Mouse (Mus musculus): ENCODE measurements around the gene Rad9b.
"Not testable (repeated sequence)": the region's sequence is repeated elsewhere in the genome, so short reads cannot be mapped to it uniquely, and the experiment has no call there.

The Rad9b gene

DNA sequence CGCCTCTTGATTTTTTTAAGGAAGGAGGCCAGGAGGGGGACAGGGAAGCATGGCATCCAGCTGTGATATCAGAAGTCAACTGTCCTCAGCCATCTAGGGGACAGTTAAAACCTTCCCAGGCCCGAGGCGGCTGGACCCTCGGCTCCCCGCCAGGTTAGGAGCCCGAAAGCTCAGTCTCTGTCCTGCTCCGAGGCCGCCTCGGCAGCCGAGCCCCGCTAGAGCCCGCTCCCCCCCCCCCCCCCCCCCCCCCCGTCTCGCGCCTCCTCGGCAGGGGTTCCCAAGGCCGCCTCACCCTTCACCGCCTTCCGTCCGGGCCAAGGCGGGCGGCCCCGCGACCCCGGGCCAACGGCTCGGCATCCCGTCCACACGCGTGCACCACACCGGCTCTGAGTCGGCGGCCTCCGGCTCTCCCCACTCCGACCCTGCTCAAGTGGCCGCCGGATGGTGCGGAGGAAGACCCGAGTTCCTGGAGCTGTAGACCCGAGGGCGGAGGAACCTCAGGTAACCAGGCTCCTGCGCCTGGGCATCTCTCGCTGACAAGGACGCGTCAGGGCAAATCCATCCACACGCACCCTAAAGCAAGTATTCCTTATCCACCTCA, 17.7 kb upstream of the Rad9b start, which contains the start of gene Gpn3:
Gene Gpn3 (plus strand): TSS at position 286 of the 601 bp plus-strand sequence.
- no peak for DNase-seq (ENCODE audit: low spot score)

DNA sequence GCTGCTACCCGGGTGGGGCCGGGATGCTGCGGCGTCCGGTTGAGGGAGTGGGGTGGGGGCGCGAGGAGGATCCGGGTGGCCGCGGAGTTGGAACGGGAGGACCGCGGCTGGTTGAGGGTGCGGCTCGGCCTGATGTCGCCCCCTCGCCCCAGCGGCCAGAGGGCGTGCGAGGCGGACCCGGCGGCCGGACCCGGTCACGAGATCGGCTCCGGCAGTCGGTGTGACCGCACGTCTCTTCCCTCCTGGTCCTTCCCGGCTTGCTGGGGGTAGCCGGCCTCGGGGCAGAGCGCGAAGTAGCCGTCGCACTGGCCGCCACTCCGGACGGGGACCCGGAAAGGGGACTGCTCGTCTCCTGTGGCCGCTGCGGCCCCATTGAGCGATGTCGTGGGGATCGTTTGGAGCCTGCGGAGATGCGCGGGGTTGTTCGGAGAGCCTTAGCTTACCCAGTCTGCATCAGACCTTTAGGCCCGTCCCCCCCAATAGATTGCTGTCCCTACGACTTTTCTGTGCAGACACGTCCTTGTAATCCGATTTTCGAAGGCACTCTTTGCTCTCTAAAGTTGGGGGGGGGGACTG, 547 bp upstream of the Rad9b start:
- no peak for DNase-seq (ENCODE audit: low spot score)

DNA sequence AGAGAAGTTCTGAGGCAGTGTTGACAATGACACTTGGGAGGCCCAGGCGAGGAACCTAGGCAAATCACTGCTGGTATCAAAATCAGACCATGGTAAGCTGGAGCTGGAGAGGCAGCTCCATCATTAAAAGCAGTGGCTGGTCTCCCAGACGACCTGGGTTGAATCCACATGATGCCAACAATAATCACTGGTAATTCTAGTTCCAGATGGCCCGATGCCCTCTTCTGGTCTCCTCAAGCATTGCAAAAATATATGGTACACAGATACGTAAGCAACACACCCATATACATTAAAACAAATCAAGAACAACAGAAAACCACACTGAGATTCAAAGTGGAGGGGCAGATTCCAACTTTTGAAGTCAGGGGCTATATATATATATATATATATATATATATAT, 8.3 kb downstream of the Rad9b start:
- DNase-seq (ENCODE audit: low spot score) = no peak

DNA sequence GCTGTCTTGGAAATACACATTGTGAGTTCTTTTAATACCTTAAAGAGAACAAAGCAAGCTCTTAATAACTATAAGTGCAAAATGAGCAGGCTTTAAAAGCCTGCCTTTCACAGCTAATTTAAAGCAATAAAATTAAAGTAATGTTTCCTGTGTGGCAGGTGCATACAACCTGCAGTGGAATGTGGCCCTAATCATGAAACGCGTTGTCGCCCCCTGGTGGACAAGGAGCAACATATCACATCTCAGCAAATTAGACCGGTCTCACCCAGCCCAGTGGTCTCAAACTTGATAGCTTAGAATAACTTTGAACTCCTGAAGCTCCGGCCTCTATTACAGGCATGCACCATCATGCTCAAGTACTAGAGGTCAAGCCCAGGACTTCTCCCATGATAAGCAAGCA, 9.8 kb downstream of the Rad9b start:
- DNase-seq (ENCODE audit: low spot score) = no peak

DNA sequence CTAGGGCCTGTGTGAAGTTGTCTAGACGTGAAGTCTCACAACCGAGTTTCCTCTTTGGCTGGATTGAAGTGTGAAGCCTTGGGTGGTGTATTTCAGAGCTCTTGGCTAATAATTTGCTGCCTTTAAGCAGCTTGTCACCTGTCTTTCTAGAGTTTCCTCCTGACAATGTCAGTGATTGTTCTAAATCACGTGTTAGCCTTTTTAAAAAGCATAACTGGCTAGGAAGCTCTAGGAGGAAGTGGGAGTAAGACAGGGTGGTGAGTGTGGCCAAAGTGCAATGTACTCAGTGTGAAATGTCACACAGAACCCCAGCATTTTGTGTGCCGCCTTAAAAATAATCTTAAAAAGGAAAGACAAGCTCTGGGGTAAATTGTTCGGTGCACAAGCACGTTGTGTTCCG, 10.3 kb downstream of the Rad9b start:
- no peak for DNase-seq (ENCODE audit: low spot score)

DNA sequence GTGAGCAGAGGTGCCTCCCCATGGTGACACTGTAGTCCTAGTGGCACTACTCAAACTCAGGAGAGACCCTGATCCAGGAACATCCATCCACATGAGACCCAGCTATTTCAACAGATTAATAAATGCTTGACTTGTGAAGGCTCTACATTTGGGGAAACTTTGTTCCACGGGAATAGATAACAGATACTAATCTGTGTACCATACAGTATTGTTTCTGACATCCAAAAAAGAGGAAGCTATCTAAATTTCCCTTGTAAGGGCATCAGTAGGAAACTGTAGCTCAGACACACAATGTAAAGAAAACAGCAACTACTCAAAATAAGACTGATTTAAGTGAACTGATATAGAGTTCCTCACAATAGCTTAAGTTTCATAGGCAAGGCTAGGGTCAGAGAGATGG, 11.2 kb downstream of the Rad9b start:
- no peak for DNase-seq (ENCODE audit: low spot score)

DNA sequence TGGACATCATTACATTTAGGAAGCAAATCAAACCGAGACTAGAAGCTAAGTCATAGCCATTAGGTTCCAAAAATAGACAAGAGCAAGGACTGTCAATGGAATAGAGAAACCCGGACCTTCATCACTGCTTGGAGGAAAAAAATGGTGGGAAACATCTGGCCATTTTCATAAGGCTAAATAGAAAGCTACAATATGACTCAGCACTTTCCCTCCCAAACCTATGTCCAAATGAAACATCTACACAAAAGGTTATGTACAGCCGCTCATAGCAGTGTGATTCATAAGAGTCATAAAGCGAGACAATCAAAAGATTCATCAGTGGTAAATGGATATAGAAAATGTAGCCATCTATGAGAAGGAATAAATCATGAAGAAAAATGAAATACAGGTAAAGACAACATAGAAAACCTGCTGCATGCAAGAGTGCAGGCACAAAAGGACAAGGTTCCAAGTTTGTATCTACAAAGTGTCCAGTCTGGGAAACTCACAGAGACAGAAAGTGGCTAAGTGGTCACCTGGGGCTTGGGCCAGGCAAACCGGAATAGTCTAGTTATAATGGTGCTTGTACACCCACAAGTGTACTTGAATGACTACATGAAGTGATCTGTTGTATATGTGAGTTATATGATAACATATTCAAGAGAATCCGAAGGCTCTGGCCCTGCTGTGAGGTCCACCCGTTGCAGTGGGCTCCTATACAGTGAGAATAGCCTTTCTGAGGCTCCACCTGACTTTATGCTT, 17.3 kb downstream of the Rad9b start:
- no peak for DNase-seq (ENCODE audit: low spot score)

DNA sequence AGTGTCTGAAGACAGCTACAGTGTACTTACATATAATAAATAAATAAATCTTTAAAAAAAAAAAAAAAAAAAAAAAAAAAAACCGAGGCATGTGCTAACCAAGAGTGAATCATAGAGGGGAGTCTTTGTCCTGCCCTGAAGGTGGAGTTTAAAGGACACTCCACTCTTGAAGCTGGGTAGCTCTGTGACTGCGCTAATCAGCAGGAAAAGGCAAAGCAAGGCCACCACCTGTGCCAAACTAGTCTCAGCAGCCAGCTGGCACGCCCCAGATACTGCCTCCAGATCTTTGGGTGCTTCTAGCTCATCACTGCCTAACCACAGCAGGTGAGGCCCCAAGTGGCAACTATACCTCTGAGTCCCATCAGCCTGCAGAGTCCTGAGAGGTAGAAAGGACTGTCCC, 19.4 kb downstream of the Rad9b start:
- no peak for DNase-seq (ENCODE audit: low spot score)

DNA sequence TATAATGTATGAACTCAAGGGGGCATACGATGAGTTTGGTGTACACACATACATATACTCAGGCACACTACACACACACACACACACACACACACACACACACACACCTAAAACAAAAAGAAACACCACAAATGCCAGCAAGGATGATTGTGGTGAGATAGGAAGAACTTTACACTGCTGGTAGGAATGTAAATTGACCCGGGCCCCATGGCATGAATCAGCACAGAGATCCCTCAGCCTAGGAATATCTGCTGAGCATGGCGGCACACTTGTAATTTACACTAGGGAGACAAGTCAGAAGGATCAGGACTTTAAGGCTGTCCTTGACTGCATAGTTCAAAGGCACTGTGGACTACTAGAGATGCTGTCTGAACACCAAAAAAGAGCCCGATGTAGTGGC, 23.8 kb downstream of the Rad9b start:
- DNase-seq (ENCODE audit: low spot score) = no peak

DNA sequence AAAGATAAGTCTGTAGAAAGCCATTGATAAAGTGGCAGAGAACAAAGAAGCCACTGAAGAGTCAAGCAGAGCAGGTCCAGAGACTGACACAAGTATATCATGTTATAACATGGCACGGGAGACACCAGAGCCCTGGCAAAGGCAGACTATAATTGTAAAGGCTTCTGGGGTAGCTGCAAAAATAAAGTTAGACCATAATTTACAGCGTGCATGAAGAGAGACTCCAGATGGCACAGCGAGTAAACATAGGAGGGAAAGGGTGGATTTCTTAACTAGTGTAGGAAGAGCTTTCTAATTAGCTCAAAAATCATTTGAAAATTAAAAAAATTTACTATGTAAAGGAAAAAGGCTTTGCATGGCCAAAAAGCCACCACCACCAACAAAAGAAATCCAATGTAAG, 26.8 kb downstream of the Rad9b start:
- DNase-seq (ENCODE audit: low spot score) = no peak

DNA sequence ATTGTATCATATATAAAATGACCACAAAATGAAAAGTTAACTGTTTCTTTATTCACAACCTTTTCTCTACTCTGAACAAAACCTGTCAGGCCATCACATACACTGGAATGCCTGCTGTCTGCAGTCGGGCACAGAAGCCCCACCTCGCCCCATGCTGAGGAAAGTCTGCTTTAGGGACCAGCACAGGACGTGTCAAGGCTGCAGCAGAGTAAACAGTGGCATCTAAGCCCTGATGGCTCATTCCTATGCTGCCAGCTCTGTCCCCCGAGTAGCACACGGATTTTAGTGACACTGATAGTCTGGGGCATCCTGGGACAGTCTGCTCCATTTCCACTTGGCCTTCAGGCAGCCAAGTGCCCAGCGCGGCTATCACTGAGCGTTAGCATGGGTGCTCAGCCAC, 28.6 kb downstream of the Rad9b start:
- no peak for DNase-seq (ENCODE audit: low spot score)

DNA sequence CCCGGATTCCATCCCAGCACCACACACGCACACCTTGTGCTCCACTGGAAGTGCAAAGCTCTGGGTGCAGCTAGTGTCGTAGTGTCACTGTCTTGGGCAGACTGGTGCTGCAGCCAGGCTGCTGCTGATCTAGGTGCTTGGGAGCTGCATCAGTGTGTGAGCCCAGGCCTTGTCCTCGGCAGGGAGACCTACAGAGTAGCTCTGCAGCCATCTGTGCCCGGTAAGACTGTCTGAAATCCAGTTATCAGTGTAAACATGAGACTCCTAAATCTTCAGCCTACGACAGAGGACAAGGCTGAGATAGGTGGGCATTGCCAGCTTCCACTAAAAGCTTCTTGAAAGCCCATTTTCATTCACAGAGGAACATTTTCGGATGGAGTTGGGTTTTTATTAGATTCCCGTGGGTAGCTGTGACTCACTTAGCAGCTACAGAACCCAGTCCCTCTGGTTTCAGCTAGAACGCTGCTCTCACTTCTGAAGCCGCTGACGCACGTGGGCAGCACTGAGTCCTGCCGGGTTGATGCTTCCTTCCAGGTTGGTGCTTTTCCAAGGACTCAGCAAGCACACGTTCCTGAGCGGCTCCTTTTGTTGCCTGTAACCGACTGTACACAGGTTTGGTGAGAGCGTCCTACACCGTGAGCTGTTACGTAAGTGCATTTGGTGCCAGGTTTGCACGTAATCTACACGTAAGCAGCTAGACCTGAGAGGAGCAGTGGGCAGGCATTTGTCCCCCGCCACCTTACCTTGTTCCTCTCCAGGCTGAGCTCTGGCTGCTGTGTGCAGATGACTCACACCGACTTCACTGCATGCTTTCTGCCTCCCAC, 29.2 kb downstream of the Rad9b start:
- DNase-seq (ENCODE audit: low spot score) = peak; percentile 84

DNA sequence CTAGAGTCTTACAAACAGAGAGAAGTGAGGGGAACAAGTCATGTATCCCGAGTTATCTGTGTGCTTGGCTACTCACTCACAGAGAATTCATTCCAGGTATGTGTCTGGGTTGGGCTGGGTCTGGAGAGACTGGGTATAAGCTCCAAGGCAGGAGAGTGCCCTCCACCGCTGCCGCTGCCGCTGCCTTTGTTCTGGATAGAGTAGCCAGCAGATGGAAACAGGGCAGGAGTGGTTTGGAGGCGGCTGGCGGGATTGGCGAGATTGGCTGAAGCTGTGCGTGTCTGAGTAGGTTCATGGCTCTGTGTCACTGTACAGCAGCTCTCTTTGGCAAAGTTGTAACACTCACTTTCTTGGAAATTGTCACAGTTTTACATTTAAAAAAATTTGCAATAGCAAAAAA, 30.5 kb downstream of the Rad9b start:
- DNase-seq (ENCODE audit: low spot score) = no peak

DNA sequence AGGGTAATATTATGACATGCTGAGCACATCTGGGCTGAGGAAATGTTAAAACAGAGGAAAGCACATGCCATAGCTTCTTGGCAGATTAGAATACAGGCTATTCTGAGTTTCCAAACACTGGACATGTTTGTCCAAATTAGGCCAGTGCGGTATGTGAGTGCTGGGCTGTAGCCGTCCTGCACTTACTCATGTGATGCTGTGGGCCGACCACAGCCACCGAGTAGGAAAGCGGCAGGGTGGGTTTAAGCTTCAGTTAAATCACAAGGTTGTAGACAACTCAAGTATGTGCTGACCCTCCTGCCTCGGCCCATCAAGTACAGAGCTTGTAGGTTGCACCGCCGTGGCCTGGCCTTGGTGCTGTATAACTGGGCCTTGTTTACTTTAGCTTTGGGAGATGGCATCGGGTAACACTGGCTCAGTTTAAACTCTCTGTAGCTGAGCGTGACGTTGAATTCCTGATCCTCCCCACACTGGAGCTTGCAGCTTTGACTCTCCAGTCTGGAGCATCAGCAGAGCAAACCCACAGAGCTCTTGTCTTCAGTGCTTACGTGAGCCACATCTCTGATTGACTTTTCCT, 33.7 kb downstream of the Rad9b start:
- no peak for DNase-seq (ENCODE audit: low spot score)

DNA sequence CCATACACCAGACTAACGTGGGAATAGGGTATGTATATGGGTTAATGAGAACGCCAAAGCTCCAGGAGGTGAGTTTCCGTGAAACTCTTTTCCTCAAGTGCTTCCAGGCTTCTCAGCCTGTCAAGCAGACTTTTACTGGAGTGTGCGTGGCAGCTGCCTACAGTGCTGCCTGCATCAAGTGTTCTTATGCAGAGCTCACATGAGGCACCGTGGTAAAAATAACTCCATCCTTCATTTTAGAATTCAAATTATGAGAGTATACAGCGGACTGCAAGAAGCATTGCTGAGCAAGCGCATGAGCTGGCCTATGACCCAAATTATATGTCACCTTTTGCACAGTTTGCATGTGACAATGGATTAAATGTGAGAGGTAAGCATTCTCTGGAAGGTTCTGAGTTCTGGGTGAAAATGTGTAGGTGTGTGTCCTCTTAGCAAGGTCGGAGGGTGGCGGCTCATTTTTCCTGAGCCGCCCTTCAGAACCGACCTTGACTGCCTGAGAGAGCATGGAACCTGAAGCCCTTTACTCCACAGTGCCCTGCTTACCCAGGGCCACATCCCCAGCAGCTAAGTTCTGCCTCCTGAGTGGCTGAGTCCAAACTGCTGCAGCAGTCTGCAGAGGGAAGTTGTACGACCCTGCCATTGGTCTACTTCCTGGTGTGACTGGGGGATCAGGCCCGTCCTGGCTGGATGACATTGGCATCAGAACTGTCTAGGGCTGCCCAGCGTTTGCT, 34.4 kb downstream of the Rad9b start:
- DNase-seq (ENCODE audit: low spot score) = no peak

DNA sequence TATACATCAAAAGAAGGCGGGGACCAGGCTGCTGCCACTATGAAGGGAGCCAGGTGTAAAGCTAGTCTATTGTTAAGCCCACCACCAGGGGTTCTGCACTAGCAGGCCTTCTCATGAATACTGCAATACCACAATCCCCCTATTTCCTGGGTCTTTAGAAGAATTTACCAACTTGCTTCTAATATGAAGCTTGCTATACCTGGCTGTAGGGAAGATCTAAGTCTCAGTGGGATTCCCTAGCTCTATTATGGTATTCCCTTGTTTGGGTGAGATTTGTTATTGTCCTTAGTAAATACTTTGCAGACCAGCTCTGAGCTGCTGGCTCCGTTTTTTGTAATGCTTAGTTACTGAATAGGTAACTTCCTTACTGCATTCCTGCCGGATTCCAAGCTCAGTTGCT, 35.1 kb downstream of the Rad9b start:
- DNase-seq (ENCODE audit: low spot score) = not testable (repeated sequence)

DNA sequence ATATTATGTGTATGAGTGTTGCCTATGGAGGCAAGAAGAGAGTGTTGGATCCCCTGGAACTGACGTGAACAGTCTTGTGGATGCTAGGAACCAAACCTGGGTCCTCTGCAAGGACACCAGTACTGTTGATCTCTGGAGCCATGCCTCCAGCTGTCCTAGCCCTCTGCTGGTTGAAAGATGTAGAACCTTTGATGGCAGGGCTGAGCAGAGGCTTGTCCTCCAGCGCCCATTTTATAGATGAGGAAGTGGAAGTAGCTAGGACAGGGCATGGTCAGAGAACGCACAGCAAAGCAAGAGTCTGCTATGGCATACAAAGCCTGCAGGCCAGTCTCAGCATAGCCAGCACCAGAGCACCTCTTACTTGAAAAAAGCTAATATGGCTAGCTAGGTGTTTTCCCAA, 35.9 kb downstream of the Rad9b start:
- DNase-seq (ENCODE audit: low spot score) = no peak

DNA sequence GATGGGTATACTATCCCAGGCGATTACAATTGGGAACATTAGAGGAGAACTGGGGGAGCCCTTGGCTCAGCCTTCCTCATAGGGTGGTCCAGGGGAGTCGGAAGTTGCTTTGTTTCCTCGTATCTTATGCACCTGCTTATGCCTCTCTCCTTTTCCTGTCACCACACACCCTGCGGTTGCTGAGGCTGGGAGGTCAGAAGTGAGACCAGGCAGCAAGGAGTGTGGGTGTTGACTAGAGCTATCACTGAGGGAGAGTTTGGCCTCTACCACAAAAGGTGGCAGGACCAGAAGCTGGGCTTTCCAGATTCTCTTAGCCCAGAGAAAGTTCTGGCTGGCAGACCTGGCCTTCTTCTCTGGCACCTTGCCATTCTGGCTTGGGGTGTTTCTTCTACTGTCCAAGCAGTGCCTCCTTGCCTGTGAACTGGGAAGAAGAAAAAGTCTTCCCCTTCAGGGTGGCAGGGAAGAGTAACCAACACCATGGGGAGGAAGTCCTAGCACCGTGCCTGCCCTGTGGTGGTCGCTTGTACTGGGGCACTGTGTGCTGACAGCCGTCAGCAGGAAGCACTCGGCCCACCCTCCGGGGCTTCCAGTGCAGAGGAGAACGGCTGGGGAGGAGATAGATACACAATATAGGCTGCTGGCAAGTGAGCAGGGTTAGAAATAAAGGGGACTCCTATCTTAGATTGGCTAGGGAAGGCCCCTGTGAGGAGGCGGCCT, 36.5 kb downstream of the Rad9b start:
- DNase-seq (ENCODE audit: low spot score) = no peak

DNA sequence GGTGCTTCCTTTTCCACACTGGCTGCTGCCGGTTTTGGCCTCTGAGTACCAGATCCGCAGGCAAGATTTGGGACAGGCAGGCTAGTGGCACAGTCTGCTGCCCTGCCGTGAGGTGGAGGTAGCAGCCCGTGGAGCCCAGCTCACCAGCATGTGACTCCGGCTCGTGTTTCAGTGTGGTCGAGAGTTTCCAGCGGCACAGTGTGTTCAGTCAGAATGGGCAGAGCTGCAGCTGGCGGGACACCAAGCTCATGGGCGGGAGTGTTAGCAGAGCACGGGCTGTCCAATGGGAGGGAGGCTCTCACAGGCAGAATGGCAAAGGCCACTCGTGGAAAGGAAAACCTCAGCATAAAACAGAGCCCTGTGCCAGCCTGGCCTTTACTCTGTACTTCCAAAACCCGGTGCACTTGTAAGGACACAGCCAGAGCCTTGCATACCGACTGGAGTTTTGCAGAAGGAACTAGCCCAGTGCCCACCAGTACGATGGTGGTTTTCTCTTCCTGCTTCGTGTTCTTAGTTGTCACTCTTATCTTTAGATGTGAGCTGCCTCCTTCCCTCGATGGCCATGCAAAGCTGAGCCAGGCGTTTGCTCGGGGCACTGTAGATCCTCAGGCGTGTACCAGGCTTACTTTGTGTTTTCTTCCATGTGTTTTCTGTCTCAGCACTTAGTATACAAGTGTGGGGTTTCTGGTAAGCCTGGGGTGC, 38.9 kb downstream of the Rad9b start:
- peak; percentile 90 for DNase-seq (ENCODE audit: low spot score)

DNA sequence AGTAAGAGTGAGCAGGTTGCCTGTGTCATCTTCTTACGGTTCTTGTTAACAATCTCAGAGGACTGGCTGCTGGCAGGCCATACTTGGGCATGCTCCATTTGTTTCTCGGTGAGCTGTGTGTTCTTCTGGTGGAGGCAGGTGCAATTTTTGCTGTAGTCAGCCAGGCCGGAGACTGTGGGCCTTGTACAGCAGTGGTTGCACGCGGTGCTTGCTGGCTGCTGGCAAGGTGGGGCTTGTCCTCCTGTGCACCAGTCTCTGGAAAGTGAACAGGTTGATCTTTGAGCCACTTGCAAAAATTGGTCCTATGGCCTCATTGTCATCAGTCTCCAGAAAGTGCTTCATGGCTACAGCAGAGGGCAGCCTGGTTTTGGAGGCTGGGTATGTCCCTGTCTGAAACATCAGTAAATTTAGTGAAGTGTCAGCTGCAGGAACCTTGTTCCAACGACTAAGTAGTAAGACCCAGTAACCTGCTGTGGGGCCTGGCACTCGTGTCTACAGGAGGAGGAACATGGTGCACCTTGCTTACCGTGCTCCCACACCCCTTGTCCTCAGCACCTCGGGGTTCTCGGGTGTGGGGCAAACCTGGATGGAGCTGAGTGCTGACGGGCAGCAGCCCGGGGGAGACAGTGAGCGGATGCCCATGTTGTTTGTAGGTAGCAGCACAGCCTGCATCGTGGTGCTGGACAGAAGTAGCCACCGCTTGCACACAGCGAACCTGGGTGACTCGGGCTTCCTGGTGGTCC, 40.9 kb downstream of the Rad9b start:
- DNase-seq (ENCODE audit: low spot score) = no peak
